Mouse (Mus musculus) hindbrain, embryonic 10.5 days (tissue): ENCODE measurements at regions not wholly inside any gene's neighbourhood (a gene's known extent, or its start where the extent isn't known, plus 50 kb on each side); places are given as distances from the start of the nearest gene placed in this dataset.

ENCODE experiments used
- DNase-seq: peaks from one replicate; pipeline ENCODE4 v3.0.0-alpha.2; 2017; ENCODE audit warnings: low spot score
- H3K27ac ChIP-seq: fragments of 300-500 bp; sonication (generic); 2 replicates; pipeline ENCODE4 v1.5.1; 2016; ENCODE audit warnings: mild to moderate bottlenecking, moderate library complexity
- H3K27me3 ChIP-seq: fragments of 300-500 bp; sonication (generic); 2 replicates; pipeline ENCODE4 v1.6.1; 2016; ENCODE audit warnings: mild to moderate bottlenecking; ENCODE audit not compliant: poor library complexity, insufficient read depth, severe bottlenecking
- H3K36me3 ChIP-seq: fragments of 300-500 bp; sonication (generic); 2 replicates; pipeline ENCODE4 v1.6.1; 2016; ENCODE audit warnings: mild to moderate bottlenecking, moderate library complexity
- H3K4me1 ChIP-seq: fragments of 300-500 bp; sonication (generic); replicated peaks from 2 replicates; pipeline ENCODE4 v1.6.1; 2016; ENCODE audit warnings: mild to moderate bottlenecking
- H3K4me3 ChIP-seq: fragments of 300-500 bp; sonication (generic); 2 replicates; pipeline ENCODE4 v1.5.1; 2016; ENCODE audit warnings: mild to moderate bottlenecking, moderate library complexity
- H3K9me3 ChIP-seq: fragments of 300-500 bp; sonication (generic); 2 replicates; pipeline ENCODE4 v1.6.1; 2016; ENCODE audit warnings: mild to moderate bottlenecking, moderate library complexity
- WGBS: fragments of 180-500 bp; shearing (Covaris S2); methylation state at CpG from one replicate; pipeline ENCODE4 v1.1.7; 2016; 5-methylcytosine and 5-hydroxymethylcytosine counted together

- H3K36me3 ChIP-seq, result no peaks in the 10 kb centered on the region
- DNase-seq, result no peak
- peaks cover 36% of the 10 kb centered on the region for H3K4me1 ChIP-seq
- peak overlapping the region; percentile 66 for H3K27ac ChIP-seq
- no peaks in the 10 kb centered on the region for H3K9me3 ChIP-seq
- no peak overlapping the region for H3K4me3 ChIP-seq
- 9% methylated on average over 2 of the region's 2 CpGs for WGBS
- no peaks in the 10 kb centered on the region for H3K27me3 ChIP-seq
Observed at GRCm38 (mm10) chr9:86188873-86189272, 275.9 kb downstream of the Ube2cbp start.

- 81% methylated on average over 3 of the region's 3 CpGs for WGBS
- no peaks in the 10 kb centered on the region for H3K27me3 ChIP-seq
- H3K36me3 ChIP-seq, result no peaks in the 10 kb centered on the region
- DNase-seq, result no peak
- no peak overlapping the region for H3K4me3 ChIP-seq
- H3K27ac ChIP-seq, result no peak overlapping the region
- H3K9me3 ChIP-seq, result no peaks in the 10 kb centered on the region
- H3K4me1 ChIP-seq, result no peaks in the 10 kb centered on the region
Observed at GRCm38 (mm10) chr9:86205041-86205440, 259.7 kb downstream of the Ube2cbp start.

- H3K9me3 ChIP-seq, result 0 out of 2 replicates have a peak, but pooled peaks cover 2% of the 10 kb centered on the region
- no peak for DNase-seq
- H3K36me3 ChIP-seq, result no peaks in the 10 kb centered on the region
- H3K27ac ChIP-seq, result no peak overlapping the region
- H3K4me1 ChIP-seq, result no peaks in the 10 kb centered on the region
- no peaks in the 10 kb centered on the region for H3K27me3 ChIP-seq
- 89% methylated on average over 5 of the region's 5 CpGs for WGBS
- no peak overlapping the region for H3K4me3 ChIP-seq
Observed at GRCm38 (mm10) chr9:86208334-86208925, 256.3 kb downstream of the Ube2cbp start.

GRCm38 (mm10) chr9:86211267-86211666, 253.5 kb downstream of the Ube2cbp start:
- Histone ChIP-seq H3K36me3 (no peaks in the 10 kb centered on the region), H3K27me3 (no peaks in the 10 kb centered on the region), H3K4me3 (no peak overlapping the region), H3K4me1 (no peaks in the 10 kb centered on the region), H3K9me3 (peaks cover 9% of the 10 kb centered on the region; the same call in 1 of the 2 replicates), H3K27ac (no peak overlapping the region)
- no peak for DNase-seq
- WGBS, result 94% methylated on average over 3 of the region's 3 CpGs

- no peak overlapping the region for H3K4me3 ChIP-seq
- DNase-seq, result no peak
- H3K27ac ChIP-seq, result no peak overlapping the region
- H3K9me3 ChIP-seq, result peaks cover 16% of the 10 kb centered on the region; the same call in 1 of the 2 replicates
- H3K4me1 ChIP-seq, result peaks cover 6% of the 10 kb centered on the region; the same call in 1 of the 2 replicates
- WGBS, result 89% methylated on average over 4 of the region's 4 CpGs
- no peaks in the 10 kb centered on the region for H3K36me3 ChIP-seq
- H3K27me3 ChIP-seq, result no peaks in the 10 kb centered on the region
Observed at GRCm38 (mm10) chr9:86219669-86220068, 245.1 kb downstream of the Ube2cbp start.

- no peak for DNase-seq
- Histone ChIP-seq H3K9me3 (no peaks in the 10 kb centered on the region), H3K4me1 (peaks cover 7% of the 10 kb centered on the region; the same call in 1 of the 2 replicates), H3K27me3 (no peaks in the 10 kb centered on the region), H3K27ac (no peak overlapping the region), H3K36me3 (no peaks in the 10 kb centered on the region), H3K4me3 (no peak overlapping the region)
- WGBS, result 62% methylated on average over 3 of the region's 3 CpGs
Observed at GRCm38 (mm10) chr9:86224530-86224929, 240.2 kb downstream of the Ube2cbp start.

- Histone ChIP-seq H3K4me1 (peaks cover 16% of the 10 kb centered on the region), H3K27me3 (no peaks in the 10 kb centered on the region), H3K4me3 (no peak overlapping the region), H3K27ac (no peak overlapping the region), H3K9me3 (no peaks in the 10 kb centered on the region), H3K36me3 (no peaks in the 10 kb centered on the region)
- DNase-seq, result no peak
- WGBS, result 28% methylated on average over 7 of the region's 7 CpGs
Observed at GRCm38 (mm10) chr9:86230673-86231350, 233.9 kb downstream of the Ube2cbp start.

GRCm38 (mm10) chr9:86231692-86232091, 233.1 kb downstream of the Ube2cbp start:
- peak; percentile 19 for DNase-seq
- peaks cover 16% of the 10 kb centered on the region for H3K4me1 ChIP-seq
- no peaks in the 10 kb centered on the region for H3K9me3 ChIP-seq
- H3K4me3 ChIP-seq, result no peak overlapping the region
- WGBS, result 42% methylated on average over 5 of the region's 5 CpGs
- H3K27me3 ChIP-seq, result no peaks in the 10 kb centered on the region
- no peaks in the 10 kb centered on the region for H3K36me3 ChIP-seq
- H3K27ac ChIP-seq, result peak overlapping the region; percentile 66

- no peaks in the 10 kb centered on the region for H3K27me3 ChIP-seq
Observed at GRCm38 (mm10) chr9:86232174-86232573, 232.6 kb downstream of the Ube2cbp start.

GRCm38 (mm10) chr9:86233775-86234174, 231.0 kb downstream of the Ube2cbp start:
- no peaks in the 10 kb centered on the region for H3K36me3 ChIP-seq
- no peaks in the 10 kb centered on the region for H3K27me3 ChIP-seq
- no peak overlapping the region for H3K4me3 ChIP-seq
- no peak overlapping the region for H3K27ac ChIP-seq
- 93% methylated on average over 7 of the region's 7 CpGs for WGBS
- peaks cover 16% of the 10 kb centered on the region for H3K4me1 ChIP-seq
- no peak for DNase-seq
- no peaks in the 10 kb centered on the region for H3K9me3 ChIP-seq

More at GRCm38 (mm10) chr9:86232174-86232573, 232.6 kb downstream of the Ube2cbp start:
- peaks cover 16% of the 10 kb centered on the region for H3K4me1 ChIP-seq
- no peaks in the 10 kb centered on the region for H3K36me3 ChIP-seq
- H3K27ac ChIP-seq, result 0 out of 2 replicates have a peak overlapping the region, but pooled peaks have one; percentile 66
- H3K9me3 ChIP-seq, result no peaks in the 10 kb centered on the region
- no peak overlapping the region for H3K4me3 ChIP-seq
- no peak for DNase-seq
- 69% methylated on average over 1 of the region's 1 CpGs for WGBS

GRCm38 (mm10) chr9:86238691-86239090, 226.1 kb downstream of the Ube2cbp start:
- no peaks in the 10 kb centered on the region for H3K27me3 ChIP-seq
- H3K9me3 ChIP-seq, result no peaks in the 10 kb centered on the region
- H3K27ac ChIP-seq, result no peak overlapping the region
- no peak for DNase-seq
- whole genome bisulfite sequencing, result 74% methylated on average over 4 of the region's 4 CpGs
- H3K4me1 ChIP-seq, result no peaks in the 10 kb centered on the region
- H3K36me3 ChIP-seq, result no peaks in the 10 kb centered on the region
- H3K4me3 ChIP-seq, result no peak overlapping the region

GRCm38 (mm10) chr9:86240287-86240686, 224.5 kb downstream of the Ube2cbp start:
- no peak overlapping the region for H3K4me3 ChIP-seq
- H3K4me1 ChIP-seq, result no peaks in the 10 kb centered on the region
- H3K27ac ChIP-seq, result no peak overlapping the region
- 80% methylated on average over 2 of the region's 2 CpGs for WGBS
- H3K27me3 ChIP-seq, result no peaks in the 10 kb centered on the region
- no peak for DNase-seq
- H3K9me3 ChIP-seq, result no peaks in the 10 kb centered on the region
- H3K36me3 ChIP-seq, result no peaks in the 10 kb centered on the region

GRCm38 (mm10) chr9:86240896-86241295, 223.9 kb downstream of the Ube2cbp start:
- H3K27me3 ChIP-seq, result no peaks in the 10 kb centered on the region
- WGBS, result 90% methylated on average over 7 of the region's 7 CpGs
- no peak for DNase-seq
- no peak overlapping the region for H3K27ac ChIP-seq
- no peaks in the 10 kb centered on the region for H3K9me3 ChIP-seq
- H3K4me3 ChIP-seq, result no peak overlapping the region
- H3K36me3 ChIP-seq, result no peaks in the 10 kb centered on the region
- no peaks in the 10 kb centered on the region for H3K4me1 ChIP-seq
